Mouse (Mus musculus) frontal cortex, adult (tissue): ENCODE measurements around the gene Rpl3l.
A peak's percentile ranks its signal among the peaks of the same experiment; 100 is the strongest.
"Not testable (repeated sequence)": the region's sequence is repeated elsewhere in the genome, so short reads cannot be mapped to it uniquely, and the experiment has no call there.

Experiments used
- ATAC-seq: cut with Nextera tagmentation; 2 replicates; pipeline ENCODE4 v1.9.2; 2017; ENCODE audit warnings: mild to moderate bottlenecking, moderate library complexity, mixed read lengths; ENCODE audit not compliant: low TSS enrichment

Gene Rpl3l

DNA sequence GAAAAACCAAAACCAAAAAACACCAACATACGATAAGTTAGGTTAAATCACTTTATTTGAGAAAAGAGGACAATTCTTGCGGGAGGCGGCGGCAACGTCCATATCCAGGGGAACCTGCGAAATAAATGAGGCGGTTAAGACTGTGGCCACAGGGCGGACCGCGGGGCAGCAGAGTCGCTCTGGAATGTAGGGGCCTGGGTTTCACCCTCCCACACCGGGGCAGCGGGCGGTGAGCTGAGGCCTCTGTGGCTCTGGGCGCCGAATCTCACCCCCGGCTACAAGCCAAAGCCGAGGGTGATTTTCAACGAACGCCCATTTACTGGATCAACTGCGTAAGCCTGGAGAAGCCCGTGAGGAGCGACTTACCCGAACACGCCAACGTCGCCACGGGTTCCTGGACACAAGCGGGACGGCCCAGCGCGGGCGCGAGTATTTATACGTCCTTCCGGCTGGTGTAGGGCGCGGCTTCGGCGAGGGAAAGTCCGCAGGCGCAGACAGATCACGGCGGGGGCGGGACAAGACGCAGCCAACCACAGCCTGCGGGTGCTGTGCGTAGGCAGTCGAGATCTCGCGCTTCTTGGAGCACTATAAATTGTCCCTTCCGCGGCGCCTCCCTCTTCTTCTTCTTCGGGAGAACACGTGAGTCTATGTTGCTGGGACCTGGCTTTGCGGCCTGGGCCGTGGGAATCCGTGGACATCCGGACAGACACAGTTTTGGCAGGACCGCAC lies 8.0 kb upstream of the Rpl3l start:
- ATAC-seq, result peak; percentile 93

DNA sequence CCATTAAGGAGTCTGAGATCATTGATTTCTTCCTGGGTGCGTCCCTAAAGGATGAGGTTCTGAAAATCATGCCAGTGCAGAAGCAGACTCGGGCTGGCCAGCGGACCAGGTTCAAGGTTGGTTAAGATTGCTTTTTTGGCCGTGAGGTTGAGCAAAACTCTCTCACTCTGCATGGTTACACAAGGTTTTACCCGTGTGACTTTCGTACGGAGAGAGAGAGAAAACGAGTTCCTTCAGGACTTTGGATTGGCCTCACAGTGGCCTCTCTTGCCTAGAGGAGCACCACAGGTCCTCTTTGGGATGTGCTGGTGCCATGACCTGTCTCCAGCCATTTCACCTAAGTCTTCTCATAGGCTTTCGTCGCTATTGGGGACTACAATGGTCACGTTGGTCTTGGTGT lies 7.0 kb upstream of the Rpl3l start:
- not testable (repeated sequence) for ATAC-seq

DNA sequence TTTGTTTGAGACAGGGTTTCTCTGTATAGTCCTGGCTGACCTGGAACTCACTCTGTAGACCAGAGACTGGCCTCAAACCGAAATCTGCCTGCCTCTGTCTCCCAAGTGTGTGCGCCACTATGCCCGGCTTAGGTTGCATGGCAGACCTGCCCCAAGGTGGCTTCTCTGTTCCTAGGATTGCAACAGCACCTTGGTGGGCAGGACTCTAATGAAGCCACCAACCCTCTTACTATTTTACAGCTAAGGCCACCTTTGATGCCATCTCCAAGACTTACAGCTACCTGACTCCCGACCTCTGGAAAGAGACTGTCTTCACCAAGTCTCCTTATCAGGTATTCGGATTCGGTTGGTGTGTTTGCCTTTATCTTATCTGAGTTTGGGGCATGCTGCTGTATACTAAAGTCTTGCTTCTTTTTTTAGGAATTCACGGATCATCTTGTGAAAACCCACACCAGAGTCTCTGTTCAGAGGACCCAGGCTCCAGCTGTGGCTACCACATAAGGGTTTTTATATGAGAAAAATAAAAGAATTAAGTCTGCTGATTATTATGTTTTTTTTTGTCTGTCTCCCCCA lies 6.2 kb upstream of the Rpl3l start:
- not testable (repeated sequence) for ATAC-seq

DNA sequence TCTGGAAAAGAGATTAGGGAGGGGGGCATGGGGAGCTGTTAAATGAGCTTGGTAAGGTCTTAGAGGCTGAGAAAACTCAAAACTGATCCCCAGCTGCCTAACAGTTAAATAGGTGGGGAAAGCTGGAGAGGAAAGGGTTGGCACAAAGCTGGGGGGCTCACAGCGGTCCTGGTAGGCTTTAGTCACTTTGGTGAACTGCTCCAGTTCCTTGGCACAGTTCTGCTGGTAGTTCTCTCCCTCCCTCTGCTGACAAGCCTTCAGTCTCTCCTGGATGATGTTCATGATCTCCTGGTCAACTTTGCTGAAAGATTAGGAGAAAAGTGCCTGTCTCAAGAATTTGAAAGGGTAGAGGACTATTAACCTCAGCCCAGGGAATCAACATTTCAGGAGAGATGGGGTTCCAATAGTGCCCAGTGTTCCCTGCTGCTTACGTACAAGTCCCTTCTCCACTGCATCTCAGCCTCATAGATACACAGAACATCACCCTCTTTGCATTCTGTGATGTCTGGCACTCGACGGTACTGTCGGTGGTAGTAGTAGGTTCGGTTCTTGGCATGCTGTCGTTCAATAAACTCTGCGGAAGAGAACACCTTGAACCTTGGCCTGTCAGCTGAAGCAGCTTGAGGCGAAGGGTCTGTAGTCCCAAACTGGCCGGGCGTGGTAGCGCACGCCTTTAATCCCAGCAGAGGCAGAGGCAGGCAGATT lies 5.2 kb upstream of the Rpl3l start:
- ATAC-seq, result no peak

DNA sequence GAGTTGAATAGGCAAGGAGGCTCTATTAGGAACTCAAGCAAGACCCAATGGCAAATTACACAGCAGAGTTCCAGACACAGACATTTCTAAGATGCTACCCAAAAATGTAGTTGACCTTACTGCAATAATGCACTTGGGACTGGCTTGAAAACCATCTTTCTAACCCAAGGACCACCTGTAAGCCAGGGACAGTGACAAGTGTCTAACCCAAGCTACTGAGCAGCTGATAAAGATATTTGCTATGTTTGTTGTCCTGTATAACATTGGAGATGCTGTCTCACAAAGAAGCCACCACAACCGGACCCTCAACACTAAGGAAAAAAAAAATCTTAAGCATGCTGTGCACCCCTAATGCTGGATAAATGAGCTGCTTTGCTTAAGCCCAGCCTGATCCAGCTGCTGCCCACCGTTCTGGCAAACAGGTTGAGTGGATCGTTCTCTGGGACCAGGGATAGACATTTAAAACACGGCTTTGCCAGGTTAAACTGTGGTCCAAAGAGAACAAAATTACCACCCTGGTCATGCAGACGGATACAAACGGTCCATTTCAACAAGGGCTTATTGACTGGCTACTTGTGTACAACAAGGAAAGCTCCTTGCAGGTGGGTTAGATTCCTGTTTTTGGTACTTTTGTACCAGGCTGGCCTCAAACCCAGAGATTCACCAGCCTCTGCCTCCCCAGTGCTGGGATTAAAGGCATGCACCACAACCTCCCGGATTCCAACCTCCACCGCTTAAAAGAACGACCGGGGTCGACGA lies 4.3 kb upstream of the Rpl3l start:
- no peak for ATAC-seq

DNA sequence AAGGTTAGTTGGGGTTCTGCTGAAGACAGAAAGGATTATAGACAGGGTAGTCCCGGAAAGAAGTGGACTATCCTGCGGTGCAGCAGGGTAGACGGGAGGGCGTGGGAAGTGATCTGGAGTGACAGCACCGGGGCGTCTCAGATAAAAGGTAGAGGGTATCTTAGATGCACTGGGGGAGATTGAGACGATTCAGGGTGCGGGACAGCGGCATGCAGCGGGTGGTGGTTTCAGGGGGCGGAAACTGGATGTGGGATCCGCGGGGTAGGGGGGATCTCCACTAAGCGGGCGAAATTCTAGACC lies 3.8 kb upstream of the Rpl3l start:
- ATAC-seq, result 0 out of 2 replicates have a peak, but pooled peaks have one; percentile 5

DNA sequence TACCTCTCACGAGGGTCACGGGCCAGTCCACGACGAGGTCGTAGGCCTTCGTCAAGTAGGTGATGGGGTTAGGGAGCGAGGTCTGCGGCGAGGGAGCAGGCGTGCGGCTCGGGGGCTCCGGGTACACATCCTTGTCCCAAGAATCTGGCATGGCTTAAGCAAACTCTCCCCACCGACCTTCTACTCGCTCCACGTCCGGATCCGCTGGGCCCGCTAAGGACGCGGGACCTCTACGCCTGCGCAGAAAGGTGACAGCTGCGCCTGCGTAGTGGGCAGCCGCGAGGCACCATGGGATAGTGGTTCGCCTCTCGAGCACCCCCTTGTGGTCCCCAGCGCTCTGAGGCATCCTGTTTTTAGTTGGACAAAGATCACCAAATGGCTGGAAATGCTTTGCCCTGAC lies 3.4 kb upstream of the Rpl3l start, which contains the start of gene Ndufb10:
Gene Ndufb10, minus strand, starts transcription at position 295 of the 400 bp plus-strand sequence.
- ATAC-seq, result peak; percentile 79

DNA sequence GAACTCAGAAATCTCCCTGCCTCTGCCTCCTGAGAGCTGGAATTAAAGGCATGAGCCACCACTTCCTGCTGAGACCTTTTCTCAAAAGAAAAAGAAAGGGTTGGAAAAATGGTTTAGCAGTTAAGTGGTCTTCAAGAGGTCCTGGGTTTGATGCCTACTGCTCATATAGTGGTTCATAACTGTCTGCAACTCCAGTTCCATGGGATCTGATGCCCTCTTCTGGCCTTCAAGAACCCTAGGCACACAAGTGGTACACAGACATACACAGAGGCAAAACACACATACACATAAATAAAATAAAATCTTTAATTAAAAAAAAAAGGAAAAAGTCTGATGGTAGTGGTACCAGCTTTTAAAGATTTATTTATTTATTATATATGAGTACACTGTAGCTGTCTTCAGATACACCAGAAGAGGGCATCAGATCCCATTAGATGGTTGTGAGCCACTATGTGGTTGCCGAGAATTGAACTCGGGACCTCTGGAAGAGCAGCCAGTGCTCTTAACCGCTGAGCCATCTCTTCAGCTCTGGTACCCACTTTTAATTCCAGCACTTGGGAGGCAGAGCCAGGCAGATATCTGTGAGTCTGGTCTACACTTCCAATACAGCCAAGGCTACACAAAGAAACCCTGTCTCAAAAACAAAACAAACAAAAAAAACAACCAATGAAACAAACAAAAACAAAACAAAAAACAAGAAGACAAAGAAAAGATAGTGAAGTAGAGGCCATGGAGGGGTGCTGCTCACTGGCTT lies 1.8 kb upstream of the Rpl3l start:
- ATAC-seq, result no peak

DNA sequence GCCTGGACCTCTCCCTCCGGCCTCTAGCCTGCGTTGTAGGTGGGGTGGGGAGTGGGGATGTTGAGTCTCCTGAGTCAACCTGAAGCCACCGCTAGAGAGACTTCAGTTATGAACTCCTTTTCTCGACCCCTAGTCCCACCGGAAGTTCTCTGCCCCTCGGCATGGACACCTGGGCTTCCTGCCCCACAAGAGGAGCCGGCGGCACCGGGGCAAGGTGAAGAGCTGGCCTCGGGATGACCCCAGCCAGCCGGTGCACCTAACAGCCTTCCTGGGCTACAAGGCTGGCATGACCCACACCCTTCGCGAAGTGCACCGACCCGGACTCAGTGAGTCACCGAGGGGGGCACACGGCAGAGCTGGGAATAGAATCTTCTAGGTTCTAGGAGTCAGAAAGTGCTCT lies 564 bp downstream of the Rpl3l start:
- no peak for ATAC-seq

DNA sequence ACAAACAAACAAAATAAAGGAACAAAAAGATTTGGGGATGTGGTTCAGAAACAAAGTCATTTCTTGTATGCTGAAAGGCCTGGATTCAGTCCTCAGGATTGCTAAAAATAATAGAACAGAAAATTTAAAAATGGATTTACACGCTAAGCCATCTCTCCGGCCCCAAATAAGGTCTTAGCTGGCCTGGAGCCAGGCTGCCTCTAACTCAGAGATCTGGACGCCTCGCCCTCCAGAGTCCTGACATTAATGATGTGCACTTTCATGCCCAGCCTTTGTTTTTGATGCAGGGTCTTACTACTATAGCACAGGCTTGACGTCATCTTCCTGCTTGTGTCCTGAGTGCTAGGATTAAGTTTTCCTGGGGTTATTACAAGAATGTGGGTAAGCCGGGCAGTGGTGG lies 1.4 kb downstream of the Rpl3l start:
- no peak for ATAC-seq

DNA sequence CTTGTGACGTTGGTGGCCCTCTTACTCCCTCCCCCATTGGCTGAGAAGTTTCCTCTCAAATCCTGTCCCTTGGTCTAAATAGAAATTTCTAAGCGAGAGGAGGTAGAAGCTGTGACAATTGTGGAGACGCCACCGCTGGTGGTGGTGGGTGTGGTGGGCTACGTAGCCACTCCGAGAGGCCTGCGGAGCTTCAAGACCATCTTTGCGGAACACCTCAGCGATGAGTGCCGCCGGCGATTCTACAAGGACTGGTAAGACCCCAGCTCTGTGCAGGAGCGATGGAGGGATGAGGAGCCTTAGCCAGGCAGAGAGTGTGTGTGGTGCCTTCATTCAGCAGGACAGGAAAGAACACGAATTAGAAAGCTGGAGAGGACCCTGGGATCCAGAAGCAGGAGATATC lies 3.2 kb downstream of the Rpl3l start:
- ATAC-seq, result no peak

DNA sequence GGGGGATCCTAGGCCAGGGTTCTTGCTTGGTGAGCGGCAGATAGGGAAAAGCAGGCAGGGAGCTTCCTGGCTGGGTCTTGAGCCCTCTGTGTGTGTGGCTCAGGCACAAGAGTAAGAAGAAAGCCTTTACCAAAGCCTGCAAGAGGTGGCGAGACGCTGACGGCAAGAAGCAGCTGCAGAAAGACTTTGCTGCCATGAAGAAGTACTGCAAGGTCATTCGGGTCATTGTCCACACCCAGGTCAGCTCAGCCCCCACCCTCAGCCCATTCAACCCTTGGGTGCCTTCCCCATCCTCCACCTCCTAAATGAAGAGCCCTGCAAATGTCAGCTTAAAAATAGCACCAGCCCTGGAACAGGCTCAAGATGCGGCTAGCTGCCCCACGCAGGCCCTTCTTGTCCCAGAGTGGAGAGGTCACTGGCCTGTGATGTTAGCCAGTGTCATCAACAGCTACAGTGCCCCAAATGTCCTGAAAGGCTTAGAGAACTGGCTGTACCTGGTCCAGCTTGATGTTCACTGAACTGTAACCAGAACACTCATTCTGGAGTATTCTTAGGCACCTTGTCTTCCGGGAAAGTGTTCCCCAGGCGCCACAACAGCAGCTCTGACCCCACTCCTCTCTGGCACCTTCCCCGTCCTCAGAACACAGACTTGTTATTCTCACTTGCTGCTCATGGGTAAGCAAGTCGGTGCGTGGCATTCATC lies 4.8 kb downstream of the Rpl3l start:
- no peak for ATAC-seq

DNA sequence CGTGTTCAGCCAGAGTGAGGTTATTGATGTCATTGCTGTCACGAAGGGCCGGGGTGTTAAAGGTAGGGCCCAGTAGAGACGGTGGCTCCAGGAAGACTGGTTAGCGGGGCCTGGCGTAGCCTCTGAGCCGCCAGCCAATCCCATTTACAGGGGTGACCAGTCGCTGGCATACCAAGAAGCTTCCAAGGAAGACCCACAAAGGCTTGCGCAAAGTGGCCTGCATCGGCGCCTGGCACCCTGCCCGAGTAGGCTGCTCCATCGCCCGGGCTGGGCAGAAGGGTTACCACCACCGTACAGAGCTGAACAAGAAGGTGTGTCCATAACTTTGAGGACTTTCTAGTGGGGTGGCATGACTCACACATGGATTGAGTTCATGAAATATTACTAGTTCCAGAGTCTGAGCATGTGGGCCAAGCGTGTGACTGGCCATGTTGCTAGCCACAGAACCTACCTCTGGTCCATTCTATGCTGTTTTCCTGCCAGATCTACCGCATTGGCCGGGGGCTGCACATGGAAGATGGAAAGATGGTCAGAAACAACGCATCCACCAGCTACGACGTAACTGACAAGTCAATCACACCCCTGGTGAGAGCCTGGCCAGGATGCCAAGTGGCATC lies 5.9 kb downstream of the Rpl3l start:
- no peak for ATAC-seq

DNA sequence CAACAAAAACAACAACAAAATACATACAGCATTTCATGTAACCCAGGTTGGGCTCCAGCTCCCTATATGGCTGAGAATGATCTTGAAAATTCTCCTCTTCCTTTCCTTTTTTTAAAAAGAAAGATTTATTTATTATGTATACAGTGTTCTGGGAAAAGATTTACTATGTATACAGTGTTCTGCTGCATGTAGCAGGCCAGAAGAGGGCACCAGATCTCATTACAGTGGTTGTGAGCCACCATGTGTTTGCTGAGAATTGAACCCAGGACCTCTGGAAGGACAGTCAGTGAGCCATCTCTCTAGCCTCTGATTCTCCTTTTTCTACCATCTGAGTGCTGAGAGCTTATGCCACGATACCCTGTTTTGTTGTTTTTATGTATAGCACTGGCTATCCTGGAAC lies 6.9 kb downstream of the Rpl3l start:
- ATAC-seq, result no peak

DNA sequence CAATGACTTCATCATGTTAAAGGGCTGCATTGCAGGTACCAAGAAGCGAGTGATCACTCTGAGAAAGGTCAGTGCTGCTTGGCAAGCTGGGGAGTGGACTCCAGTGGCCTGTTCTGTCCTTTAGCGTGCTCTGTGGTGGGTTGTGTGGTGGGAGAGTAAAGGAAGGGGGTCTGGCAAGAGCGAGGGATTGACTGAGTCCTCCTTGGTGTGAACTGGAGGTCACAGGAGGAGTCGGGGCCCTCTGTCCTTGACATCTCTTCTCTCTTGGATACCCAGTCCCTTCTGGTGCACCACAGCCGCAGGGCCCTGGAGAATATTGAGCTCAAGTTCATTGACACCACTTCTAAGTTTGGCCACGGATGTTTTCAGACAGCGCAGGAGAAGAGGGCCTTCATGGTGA lies 7.8 kb downstream of the Rpl3l start:
- ATAC-seq, result no peak

DNA sequence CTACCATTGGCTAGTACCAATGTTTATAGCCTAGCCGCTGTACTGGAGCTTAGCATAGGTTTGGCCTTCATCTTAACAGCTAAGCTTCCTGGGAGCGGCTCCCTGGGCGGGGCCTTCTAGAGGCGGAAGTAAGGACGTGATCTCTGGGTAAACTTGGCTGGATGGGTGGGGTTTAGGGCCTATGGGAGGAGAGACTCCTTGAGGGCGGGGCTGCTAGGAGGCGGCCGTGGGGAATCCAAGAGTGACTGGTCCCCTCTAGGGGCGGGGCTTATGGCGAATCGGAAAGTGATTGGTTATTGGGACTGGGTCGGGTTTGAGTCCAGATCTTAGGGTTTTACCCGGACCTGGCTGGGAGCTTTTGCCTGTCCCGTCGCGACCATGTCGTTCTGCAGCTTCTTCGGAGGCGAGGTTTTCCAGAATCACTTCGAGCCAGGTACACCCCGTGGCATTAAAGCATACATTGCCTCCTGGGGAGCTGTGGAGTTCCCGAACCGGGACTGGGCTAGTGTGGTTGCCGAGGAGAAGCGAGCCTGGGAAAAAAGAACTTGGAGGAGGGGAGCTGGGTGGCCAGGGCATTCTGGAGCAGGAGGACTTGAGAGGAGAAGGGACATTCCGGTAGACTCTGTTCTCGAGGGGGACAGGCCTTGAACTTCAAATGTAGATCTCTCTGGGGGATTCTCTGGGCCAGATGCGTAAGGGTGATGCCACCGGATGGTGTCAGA lies 8.9 kb downstream of the Rpl3l start, which contains the start of gene Msrb1:
Gene Msrb1, plus strand, starts transcription at position 313 of the 722 bp plus-strand sequence.
- ATAC-seq, result peak; percentile 95

DNA sequence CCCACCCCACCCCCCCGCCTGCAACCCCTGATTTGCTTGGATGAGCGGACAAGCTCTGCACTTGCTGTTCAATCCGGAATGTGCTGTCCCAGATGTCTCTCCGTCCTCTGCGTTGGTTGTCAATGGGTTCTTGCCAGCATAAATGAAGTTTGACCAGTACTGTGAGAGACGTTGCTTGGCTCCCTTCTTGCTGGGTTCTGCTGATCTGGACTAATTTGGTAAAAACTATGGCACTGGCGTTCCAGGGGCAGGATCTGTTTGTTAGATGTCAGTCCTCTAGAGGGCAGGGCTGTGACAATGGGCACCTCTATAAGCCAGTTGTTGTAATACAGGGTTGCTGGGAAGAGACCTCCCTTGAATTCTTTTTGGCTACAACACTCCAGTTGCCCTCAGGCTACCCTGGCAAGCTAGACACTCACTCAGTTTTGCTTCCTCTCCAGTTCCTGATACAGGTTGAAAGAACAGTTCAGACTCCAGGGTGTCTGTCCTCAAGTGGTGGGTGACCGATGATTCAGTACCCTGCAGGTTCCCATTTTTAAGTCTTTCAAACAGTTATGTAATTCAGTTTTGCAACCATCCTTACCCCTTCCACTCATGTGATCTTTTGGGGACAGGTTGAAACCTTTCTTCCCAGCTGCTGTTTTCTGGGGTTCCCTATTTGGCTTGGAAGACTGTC lies 9.7 kb downstream of the Rpl3l start:
- ATAC-seq, result no peak

DNA sequence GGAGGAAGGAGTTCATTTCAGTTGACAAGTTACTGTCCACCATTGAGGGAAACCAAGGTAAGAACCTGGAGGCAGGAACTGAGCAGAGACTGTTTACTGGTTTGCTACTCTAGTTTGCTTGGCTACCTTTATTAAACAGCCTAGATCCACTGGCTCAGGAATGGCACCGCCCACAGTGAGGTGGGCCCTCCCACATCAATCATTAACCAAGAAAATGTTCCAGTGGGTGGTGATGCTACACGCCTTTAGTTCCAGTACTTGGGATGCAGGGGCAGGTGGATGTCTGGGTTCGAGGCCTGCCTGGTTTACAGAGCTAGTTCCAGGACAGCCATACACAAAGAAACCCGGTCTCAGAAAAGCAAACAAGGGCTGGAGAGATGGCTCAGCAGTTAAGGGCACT lies 10.6 kb downstream of the Rpl3l start:
- ATAC-seq, result no peak

DNA sequence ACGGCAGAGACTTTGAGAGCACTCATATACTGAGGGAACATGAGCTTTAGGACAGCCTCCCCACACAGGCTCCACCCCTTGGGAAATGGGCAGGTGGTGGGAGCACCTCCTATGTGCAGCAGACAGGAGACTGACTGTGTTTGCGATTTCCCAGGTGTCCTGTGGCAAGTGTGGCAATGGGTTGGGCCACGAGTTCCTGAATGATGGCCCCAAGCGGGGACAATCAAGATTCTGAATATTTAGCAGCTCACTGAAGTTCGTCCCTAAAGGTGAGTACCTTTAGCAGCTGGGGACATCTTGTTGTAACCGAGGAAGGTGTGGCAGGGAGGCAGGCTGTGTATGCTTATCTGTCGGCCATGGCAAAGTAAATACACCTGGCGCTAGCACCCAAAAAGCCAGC lies 12.3 kb downstream of the Rpl3l start:
- ATAC-seq, result no peak
